Mouse (Mus musculus) spleen, adult 2 months (tissue): ENCODE results near the gene Rasgrf2. TPM values are rescaled to one million over a fixed set of nuclear protein-coding genes. Genes with fewer than 3 reads are reported as not detected.

Source experiments
- DNase-seq, 2 experiments: peaks; one replicate each; pipeline versions ENCODE4 v3.0.0 to v3.0.0-alpha.2; 2012 to 2021; ENCODE audit warnings: low spot score in 2 of 2, low read depth in 1 of 2
- H3K27ac ChIP-seq: fragments of 200-500 bp; 2 replicates; pipeline ENCODE4 v1.5.1; 2012; ENCODE audit warnings: low read length, inconsistent platforms; ENCODE audit not compliant: insufficient read depth
- H3K27me3 ChIP-seq: fragments of 200-500 bp; 2 replicates; pipeline ENCODE4 v1.6.1; 2012; ENCODE audit warnings: mild to moderate bottlenecking, moderate library complexity, low read length, inconsistent platforms; ENCODE audit not compliant: control insufficient read depth, insufficient read depth
- H3K36me3 ChIP-seq: fragments of 200-500 bp; 2 replicates; pipeline ENCODE4 v1.6.1; 2012; ENCODE audit warnings: mild to moderate bottlenecking, low read length, inconsistent platforms; ENCODE audit not compliant: control insufficient read depth, insufficient read depth
- H3K4me1 ChIP-seq: fragments of 200-500 bp; 2 replicates; pipeline ENCODE4 v1.6.1; 2011; ENCODE audit warnings: inconsistent platforms; ENCODE audit not compliant: control insufficient read depth, insufficient read depth, insufficient read length
- H3K4me3 ChIP-seq: fragments of 200-500 bp; 2 replicates; pipeline ENCODE4 v1.5.1; 2011; ENCODE audit warnings: mild to moderate bottlenecking, inconsistent platforms; ENCODE audit not compliant: insufficient read depth, insufficient read length; ENCODE audit errors: extremely low read depth
- CTCF ChIP-seq: fragments of 200-500 bp; IDR thresholded peaks from 2 replicates; pipeline ENCODE4 v1.5.1; 2011; ENCODE audit warnings: mild to moderate bottlenecking, inconsistent platforms; ENCODE audit not compliant: insufficient read depth, insufficient read length, insufficient replicate concordance; ENCODE audit errors: extremely low read depth
- POLR2A ChIP-seq: fragments of 200-500 bp; IDR thresholded peaks from 2 replicates; pipeline ENCODE4 v1.6.1; 2011; ENCODE audit warnings: low read depth, low read length, inconsistent platforms
- WGBS: fragments of 180-500 bp; shearing (Covaris S2); methylation state at CpG from one replicate; pipeline ENCODE4 v1.1.7; 2018; 5-methylcytosine and 5-hydroxymethylcytosine counted together
- polyA plus RNA-seq: library from polyadenylated mRNA; depleted of rRNA; stranded (reverse); fragments of >200 nt; gene quantifications from 2 replicates; pipeline ENCODE4 v1.2.3, GENCODE M21; 2012

Rasgrf2 gene
- polyA plus RNA-seq, 1 experiment, result 3.2 TPM

GRCm38 (mm10) chr13:91955175-91955574 is 176.3 kb downstream of the Rasgrf2 start:
- 87% methylated on average over 1 of the region's 1 CpGs for WGBS
- no peak for DNase-seq
- no peak for TF ChIP-seq CTCF
- TF ChIP-seq POLR2A, result no peak
- H3K4me3 ChIP-seq, result no peak overlapping the region
- H3K4me1 ChIP-seq, result no peaks in the 10 kb centered on the region
- no peaks in the 10 kb centered on the region for H3K36me3 ChIP-seq
- no peak overlapping the region for H3K27ac ChIP-seq
- no peaks in the 10 kb centered on the region for H3K27me3 ChIP-seq

- no peaks in the 10 kb centered on the region for H3K36me3 ChIP-seq
- DNase-seq, result no peak
- no peak overlapping the region for H3K27ac ChIP-seq
- H3K4me3 ChIP-seq, result no peak overlapping the region
- H3K4me1 ChIP-seq, result no peaks in the 10 kb centered on the region
- WGBS, result 90% methylated on average over 9 of the region's 9 CpGs
- H3K27me3 ChIP-seq, result no peaks in the 10 kb centered on the region
- TF ChIP-seq POLR2A (no peak), CTCF (no peak)
Observed at GRCm38 (mm10) chr13:91940113-91940512, 191.3 kb downstream of the Rasgrf2 start.

GRCm38 (mm10) chr13:91938826-91939225 is 192.6 kb downstream of the Rasgrf2 start:
- no peak overlapping the region for H3K4me3 ChIP-seq
- DNase-seq, result no peak
- no peaks in the 10 kb centered on the region for H3K36me3 ChIP-seq
- TF ChIP-seq CTCF, result no peak
- TF ChIP-seq POLR2A, result no peak
- WGBS, result 80% methylated on average over 1 of the region's 1 CpGs
- no peaks in the 10 kb centered on the region for H3K4me1 ChIP-seq
- H3K27ac ChIP-seq, result no peak overlapping the region
- H3K27me3 ChIP-seq, result no peaks in the 10 kb centered on the region

- Histone ChIP-seq H3K27me3 (no peaks in the 10 kb centered on the region), H3K27ac (no peak overlapping the region), H3K4me3 (no peak overlapping the region), H3K4me1 (no peaks in the 10 kb centered on the region), H3K36me3 (no peaks in the 10 kb centered on the region)
- TF ChIP-seq CTCF (no peak), POLR2A (no peak)
- no peak for DNase-seq
- 86% methylated on average over 2 of the region's 2 CpGs for WGBS
Observed at GRCm38 (mm10) chr13:91937232-91937631, 194.2 kb downstream of the Rasgrf2 start.

GRCm38 (mm10) chr13:91932122-91932521 is 199.3 kb downstream of the Rasgrf2 start:
- WGBS, result 91% methylated on average over 1 of the region's 1 CpGs
- no peaks in the 10 kb centered on the region for H3K4me1 ChIP-seq

GRCm38 (mm10) chr13:91929943-91930726 is 201.3 kb downstream of the Rasgrf2 start:
- Histone ChIP-seq H3K27ac (no peak overlapping the region), H3K4me3 (no peak overlapping the region), H3K36me3 (no peaks in the 10 kb centered on the region), H3K27me3 (no peaks in the 10 kb centered on the region), H3K4me1 (no peaks in the 10 kb centered on the region)
- DNase-seq, result no peak
- no peak for TF ChIP-seq POLR2A
- 80% methylated on average over 7 of the region's 7 CpGs for WGBS

More at GRCm38 (mm10) chr13:91932122-91932521, 199.3 kb downstream of the Rasgrf2 start:
- no peak overlapping the region for H3K4me3 ChIP-seq
- no peaks in the 10 kb centered on the region for H3K27me3 ChIP-seq
- DNase-seq, result no peak
- TF ChIP-seq POLR2A, result no peak
- TF ChIP-seq CTCF, result no peak
- no peak overlapping the region for H3K27ac ChIP-seq
- H3K36me3 ChIP-seq, result no peaks in the 10 kb centered on the region

- H3K36me3 ChIP-seq, result no peaks in the 10 kb centered on the region
- WGBS, result 75% methylated on average over 4 of the region's 4 CpGs
- H3K27me3 ChIP-seq, result no peaks in the 10 kb centered on the region
- no peak overlapping the region for H3K4me3 ChIP-seq
- H3K4me1 ChIP-seq, result no peaks in the 10 kb centered on the region
- no peak for TF ChIP-seq CTCF
- TF ChIP-seq POLR2A, result no peak
- DNase-seq, result no peak
- H3K27ac ChIP-seq, result no peak overlapping the region
Observed at GRCm38 (mm10) chr13:91928605-91929389, 202.7 kb downstream of the Rasgrf2 start.
